Mouse (Mus musculus): Measurements from ENCODE around the gene Ldhal6b. TPM values are rescaled to one million over a fixed set of nuclear protein-coding genes. Genes with fewer than 3 reads are reported as not detected.
A peak's percentile ranks its signal among the peaks of the same experiment; 100 is the strongest.

Gene Ldhal6b
- polyA plus RNA-seq, 1 experiment = not detected

DNA sequence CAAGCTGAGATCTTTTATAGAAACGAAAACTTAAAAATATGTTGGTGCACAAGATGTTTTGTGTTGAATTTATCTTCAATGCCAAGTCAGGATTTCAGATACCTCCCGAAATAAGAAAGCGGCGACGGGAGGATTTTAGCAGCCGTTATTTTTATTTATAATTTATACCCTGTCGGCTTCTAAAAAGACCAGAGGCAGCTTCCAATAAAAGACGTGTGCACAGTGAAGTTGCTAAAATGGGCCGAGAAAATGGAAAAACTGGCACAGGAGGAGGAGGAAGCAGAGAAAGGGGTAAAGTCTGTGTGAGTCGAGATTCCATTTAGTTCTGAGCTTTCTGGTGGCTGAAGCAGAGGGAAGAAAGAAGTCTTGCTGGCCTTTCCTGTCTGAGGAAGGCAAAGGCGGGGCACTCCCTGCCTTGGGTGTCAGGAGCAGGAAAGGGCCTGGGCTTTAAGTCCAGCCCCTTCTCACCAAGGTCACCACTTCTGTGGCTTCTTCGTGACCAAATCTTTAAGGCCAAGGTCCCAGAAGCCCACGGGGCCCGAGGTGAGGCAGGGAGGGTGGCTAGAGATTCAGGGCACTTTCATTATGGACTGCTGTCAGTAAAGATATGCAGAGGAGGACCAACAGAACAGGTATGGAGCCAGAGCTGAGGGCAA is 18.0 kb downstream of the Ldhal6b start:
- Histone ChIP-seq H3K36me3 (ENCODE audit: control insufficient read depth, insufficient read depth) (no peaks in the 10 kb centered on the region), H3K4me3 (ENCODE audit: insufficient read depth, poor library complexity, severe bottlenecking) (no peak overlapping the region), H3K27me3 (ENCODE audit: control insufficient read depth, insufficient read depth, insufficient read length) (peaks cover 11% of the 10 kb centered on the region), H3K79me2 (ENCODE audit: control insufficient read depth, insufficient read depth) (no peaks in the 10 kb centered on the region), H3K79me3 (ENCODE audit: low read depth) (no peaks in the 10 kb centered on the region), H3ac (ENCODE audit: control insufficient read depth, insufficient read length, low read depth) (no peak overlapping the region)
- no peak for TF ChIP-seq MYOG (IDR thresholded peaks at IDR 0.05; ENCODE audit: control insufficient read depth, extremely low read depth, insufficient read length)
- TF ChIP-seq FOSL1 (IDR thresholded peaks at IDR 0.05; ENCODE audit: insufficient read depth, low read length, poor library complexity, severe bottlenecking) = no peak
- no peak for TF ChIP-seq MAX (IDR thresholded peaks at IDR 0.05)
- no peak for TF ChIP-seq USF1 (IDR thresholded peaks at IDR 0.05; ENCODE audit: low read depth)
- TF ChIP-seq MYOD1 (IDR thresholded peaks at IDR 0.05; ENCODE audit: control insufficient read depth, insufficient read length, low read depth) = no peak
- TF ChIP-seq CTCF (IDR thresholded peaks at IDR 0.05; ENCODE audit: control insufficient read depth, insufficient read depth, insufficient read length) = no peak
- TF ChIP-seq CEBPB (IDR thresholded peaks at IDR 0.05; ENCODE audit: low read depth) = no peak

DNA sequence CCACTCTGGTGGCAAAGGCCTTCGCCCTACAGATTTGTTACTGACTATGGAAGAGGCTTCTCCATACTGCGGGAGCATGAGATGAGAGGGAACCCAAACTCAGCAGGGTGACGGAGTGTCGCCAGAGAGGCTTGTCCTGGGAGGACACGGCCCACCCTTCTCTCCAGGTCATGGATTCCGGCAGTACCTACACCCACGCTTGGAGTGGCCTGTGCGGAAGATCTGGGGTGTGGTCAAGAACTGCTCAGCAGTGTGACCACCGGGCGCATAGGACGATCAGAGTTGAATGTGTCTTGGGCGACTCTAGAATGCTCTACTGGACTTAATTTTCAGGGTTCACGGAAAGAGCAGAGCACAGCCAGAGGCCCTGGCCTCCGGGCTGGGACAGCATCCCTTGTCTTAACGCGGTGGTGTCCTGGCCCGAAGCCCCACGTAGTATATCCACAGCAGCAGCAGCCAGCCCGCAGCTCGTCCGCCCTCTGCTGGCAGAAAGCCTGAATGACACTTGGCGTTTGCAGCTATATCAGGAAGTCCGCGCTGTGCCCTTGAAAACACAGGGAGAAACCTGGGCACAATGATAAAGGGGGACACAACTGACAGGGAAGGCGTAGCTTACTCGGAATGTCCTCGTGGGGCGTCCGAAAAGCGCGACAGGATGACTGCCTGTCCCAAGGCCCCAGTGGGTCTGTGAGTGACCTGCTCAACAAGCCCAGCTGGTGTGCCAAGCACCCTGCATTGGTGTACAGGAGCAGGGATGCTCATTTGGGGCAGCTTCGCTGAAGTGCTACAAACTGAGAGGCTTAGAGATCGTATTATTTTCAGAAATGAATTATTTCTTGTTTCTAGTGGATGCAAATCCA is 21.2 kb downstream of the Ldhal6b start:
- no peaks in the 10 kb centered on the region for H3K36me3 ChIP-seq (ENCODE audit: control insufficient read depth, insufficient read depth)
- peaks cover 11% of the 10 kb centered on the region for H3K27me3 ChIP-seq (ENCODE audit: control insufficient read depth, insufficient read depth, insufficient read length)
- H3K79me2 ChIP-seq (ENCODE audit: control insufficient read depth, insufficient read depth) = no peaks in the 10 kb centered on the region
- no peak overlapping the region for H3K4me3 ChIP-seq (ENCODE audit: insufficient read depth, poor library complexity, severe bottlenecking)
- H3K79me3 ChIP-seq (ENCODE audit: low read depth) = no peaks in the 10 kb centered on the region
- TF ChIP-seq USF1 (IDR thresholded peaks at IDR 0.05; ENCODE audit: low read depth) (no peak), CTCF (IDR thresholded peaks at IDR 0.05; ENCODE audit: control insufficient read depth, insufficient read depth, insufficient read length) (peak; percentile 94), FOSL1 (IDR thresholded peaks at IDR 0.05; ENCODE audit: insufficient read depth, low read length, poor library complexity, severe bottlenecking) (no peak)
- H3ac ChIP-seq (ENCODE audit: control insufficient read depth, insufficient read length, low read depth) = peak overlapping the region; percentile 10

DNA sequence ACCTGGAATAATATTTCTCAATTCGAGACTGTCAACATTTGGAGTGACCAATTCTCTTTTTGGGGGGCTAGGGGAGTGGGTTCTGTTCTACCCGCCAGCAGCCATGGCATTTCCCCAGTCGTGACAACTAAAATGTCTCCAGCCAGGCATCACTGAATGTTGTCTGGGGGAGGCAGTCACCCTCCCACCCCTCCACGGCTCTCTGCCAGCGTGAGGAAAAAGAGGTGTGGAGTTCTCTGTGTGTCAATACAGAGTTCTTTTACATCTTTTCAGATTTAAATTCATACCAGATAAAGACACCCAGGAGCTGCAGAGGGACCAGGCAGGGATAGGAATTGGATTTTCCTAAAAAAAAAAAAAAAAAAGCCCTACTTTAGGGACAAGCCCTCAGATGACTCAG is 22.4 kb downstream of the Ldhal6b start:
- TF ChIP-seq MYOD1 (IDR thresholded peaks at IDR 0.05; ENCODE audit: control insufficient read depth, insufficient read length, low read depth) (no peak), MAX (IDR thresholded peaks at IDR 0.05) (no peak), FOSL1 (IDR thresholded peaks at IDR 0.05; ENCODE audit: insufficient read depth, low read length, poor library complexity, severe bottlenecking) (no peak)
- H3ac ChIP-seq (ENCODE audit: control insufficient read depth, insufficient read length, low read depth) = no peak overlapping the region
- no peaks in the 10 kb centered on the region for H3K79me2 ChIP-seq (ENCODE audit: control insufficient read depth, insufficient read depth)
- no peak overlapping the region for H3K4me3 ChIP-seq (ENCODE audit: insufficient read depth, poor library complexity, severe bottlenecking)
- H3K79me3 ChIP-seq (ENCODE audit: low read depth) = no peaks in the 10 kb centered on the region
- peaks cover 16% of the 10 kb centered on the region for H3K27me3 ChIP-seq (ENCODE audit: control insufficient read depth, insufficient read depth, insufficient read length)
- H3K36me3 ChIP-seq (ENCODE audit: control insufficient read depth, insufficient read depth) = no peaks in the 10 kb centered on the region

DNA sequence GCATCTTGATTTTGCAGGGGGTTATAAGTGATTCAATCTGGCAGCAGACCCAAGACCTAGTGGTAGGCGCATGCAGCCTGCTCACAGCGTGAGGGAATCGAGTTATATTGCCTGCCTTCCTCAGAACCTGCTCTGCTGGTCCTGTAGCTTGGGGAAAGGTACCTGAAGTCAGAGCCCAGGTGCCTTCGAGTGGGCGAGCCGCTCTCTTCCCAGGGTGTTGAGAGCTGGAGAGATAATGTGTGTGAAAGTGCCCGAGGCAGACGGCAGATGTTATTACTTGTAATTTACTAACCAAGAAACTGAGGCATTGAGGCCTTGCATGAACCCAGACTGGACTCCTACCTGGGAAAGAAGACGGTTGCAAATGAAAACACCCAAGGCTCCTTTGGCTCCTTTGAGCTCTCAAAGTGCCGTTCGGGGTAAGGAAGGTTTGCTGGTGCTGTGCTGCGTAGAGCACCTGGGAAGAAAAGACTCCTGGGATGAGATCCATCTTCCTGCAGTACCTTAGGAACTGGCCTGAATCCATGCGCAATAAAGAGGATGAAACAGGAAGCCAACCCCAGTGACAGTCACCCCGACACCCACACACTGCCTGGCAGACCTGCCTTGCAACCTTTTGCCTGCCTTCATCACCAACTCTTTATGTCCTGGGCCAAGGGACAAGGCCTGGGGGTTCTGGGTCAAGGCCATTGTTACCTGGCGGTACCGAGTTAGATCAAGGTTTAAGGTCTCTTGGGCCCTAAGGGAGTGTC is 22.9 kb downstream of the Ldhal6b start:
- no peaks in the 10 kb centered on the region for H3K36me3 ChIP-seq (ENCODE audit: control insufficient read depth, insufficient read depth)
- no peak overlapping the region for H3K4me3 ChIP-seq (ENCODE audit: insufficient read depth, poor library complexity, severe bottlenecking)
- no peaks in the 10 kb centered on the region for H3K79me2 ChIP-seq (ENCODE audit: control insufficient read depth, insufficient read depth)
- H3ac ChIP-seq (ENCODE audit: control insufficient read depth, insufficient read length, low read depth) = no peak overlapping the region
- H3K79me3 ChIP-seq (ENCODE audit: low read depth) = no peaks in the 10 kb centered on the region
- H3K27me3 ChIP-seq (ENCODE audit: control insufficient read depth, insufficient read depth, insufficient read length) = peaks cover 16% of the 10 kb centered on the region
- TF ChIP-seq USF1 (IDR thresholded peaks at IDR 0.05; ENCODE audit: low read depth) = no peak
- no peak for TF ChIP-seq MAX (IDR thresholded peaks at IDR 0.05)
- TF ChIP-seq MYOD1 (IDR thresholded peaks at IDR 0.05; ENCODE audit: control insufficient read depth, insufficient read length, low read depth) = no peak
- TF ChIP-seq FOSL1 (IDR thresholded peaks at IDR 0.05; ENCODE audit: insufficient read depth, low read length, poor library complexity, severe bottlenecking) = no peak

DNA sequence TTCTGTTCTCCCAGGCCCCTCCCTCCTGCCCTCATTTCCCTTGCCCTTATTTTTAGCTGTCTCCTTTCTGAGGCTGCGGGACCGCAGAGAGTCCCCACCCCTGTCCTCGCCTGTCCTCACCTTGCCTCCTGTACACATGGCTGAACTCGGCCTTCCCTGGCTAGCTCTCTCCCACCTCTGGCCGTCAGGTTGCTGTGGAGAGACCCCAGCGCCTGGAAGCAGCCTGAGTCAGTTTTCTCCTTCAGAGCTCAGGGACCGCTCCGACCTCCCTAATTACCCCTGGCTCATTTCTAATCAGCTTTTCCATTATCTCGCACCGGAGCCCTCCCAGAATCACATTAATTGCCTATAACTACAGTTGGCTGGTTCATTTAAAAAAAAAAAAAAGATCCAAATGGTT is 27.9 kb downstream of the Ldhal6b start:
- TF ChIP-seq MYOG (IDR thresholded peaks at IDR 0.05; ENCODE audit: control insufficient read depth, extremely low read depth, insufficient read length) (no peak), FOSL1 (IDR thresholded peaks at IDR 0.05; ENCODE audit: insufficient read depth, low read length, poor library complexity, severe bottlenecking) (no peak), MYOD1 (IDR thresholded peaks at IDR 0.05; ENCODE audit: control insufficient read depth, insufficient read length, low read depth) (no peak), MAX (IDR thresholded peaks at IDR 0.05) (no peak), CTCF (IDR thresholded peaks at IDR 0.05; ENCODE audit: control insufficient read depth, insufficient read depth, insufficient read length) (no peak), USF1 (IDR thresholded peaks at IDR 0.05; ENCODE audit: low read depth) (no peak), CEBPB (IDR thresholded peaks at IDR 0.05; ENCODE audit: low read depth) (no peak)
- Histone ChIP-seq H3K4me3 (ENCODE audit: insufficient read depth, poor library complexity, severe bottlenecking) (no peak overlapping the region), H3ac (ENCODE audit: control insufficient read depth, insufficient read length, low read depth) (no peak overlapping the region), H3K27me3 (ENCODE audit: control insufficient read depth, insufficient read depth, insufficient read length) (peaks cover 9% of the 10 kb centered on the region), H3K36me3 (ENCODE audit: control insufficient read depth, insufficient read depth) (no peaks in the 10 kb centered on the region), H3K79me3 (ENCODE audit: low read depth) (no peaks in the 10 kb centered on the region), H3K79me2 (ENCODE audit: control insufficient read depth, insufficient read depth) (no peaks in the 10 kb centered on the region)
